Mouse (Mus musculus): ENCODE measurements around the gene Nebl.

- no peak for TF ChIP-seq MAX (IDR thresholded peaks at IDR 0.05; ENCODE audit: low read depth)
- no peak for TF ChIP-seq CEBPB (IDR thresholded peaks at IDR 0.05; ENCODE audit: insufficient read depth, poor library complexity, severe bottlenecking)
- no peak for TF ChIP-seq POLR2A (IDR thresholded peaks at IDR 0.05; ENCODE audit: insufficient read length, low read depth)
- TF ChIP-seq SRF (IDR thresholded peaks at IDR 0.05; ENCODE audit: control insufficient read depth, insufficient read length, low read depth): no peak
- no peak for TF ChIP-seq USF1 (IDR thresholded peaks at IDR 0.05; ENCODE audit: low read depth)
- no peak for TF ChIP-seq E2F4 (IDR thresholded peaks at IDR 0.05; ENCODE audit: insufficient read depth)
- no peak for TF ChIP-seq MYOD1 (IDR thresholded peaks at IDR 0.05; ENCODE audit: control insufficient read depth in 1 of 3, insufficient read length in 2 of 3, low read depth in 2 of 3)
Measured at GRCm38 (mm10) chr2:17692926-17693325, 38.3 kb downstream of the Nebl start.

All from myocyte (in vitro differentiated cells).